Mouse (Mus musculus): Measurements from ENCODE around the gene Trpc7.

Gene Trpc7

GRCm38 (mm10) chr13:56895893-56896292, at the start of gene Trpc7:
Gene Trpc7 (minus strand): TSS chr13:56895993.
- DNase-seq (ENCODE audit: low read depth, low spot score): no peak

GRCm38 (mm10) chr13:56939261-56939660, 43.5 kb upstream of the Trpc7 start:
- DNase-seq (ENCODE audit: low read depth, low spot score): no peak

DNA sequence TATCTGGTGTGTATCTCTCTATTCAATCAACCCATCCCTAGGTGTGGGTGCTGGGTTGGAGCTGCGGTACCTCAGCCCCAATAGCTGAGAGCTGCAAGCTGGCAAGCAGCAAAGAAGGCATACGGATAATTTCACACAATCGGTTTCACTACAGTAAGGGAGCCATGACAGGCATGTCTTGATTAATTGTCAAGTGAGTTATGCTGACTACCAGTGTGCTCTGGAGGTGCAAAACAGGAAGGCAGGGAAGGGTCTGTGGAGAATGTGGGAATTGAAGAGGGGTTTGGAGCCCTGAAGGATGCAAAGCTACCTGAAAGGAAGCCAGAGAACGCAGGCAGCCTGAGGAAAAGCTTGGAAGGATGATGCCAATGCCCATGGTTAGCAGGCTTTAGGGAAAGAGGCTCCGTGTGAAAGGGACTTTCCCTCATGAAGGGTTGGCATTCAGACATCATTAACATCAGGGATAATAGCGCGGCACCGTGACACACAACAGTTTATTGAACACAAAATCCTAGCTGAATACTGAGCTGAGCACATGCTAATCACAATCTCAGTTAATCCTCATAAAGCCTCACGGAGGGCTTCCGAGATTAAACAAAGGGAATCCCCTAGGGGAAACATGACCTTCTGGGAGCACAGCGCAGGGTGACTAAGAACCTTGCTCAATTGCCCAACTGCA, 38.2 kb upstream of the Trpc7 start:
- no peak for DNase-seq (ENCODE audit: low read depth, low spot score)

- DNase-seq (ENCODE audit: low read depth, low spot score): no peak
Measured at GRCm38 (mm10) chr13:56930421-56930820, 34.6 kb upstream of the Trpc7 start.

GRCm38 (mm10) chr13:56922976-56923375, 27.2 kb upstream of the Trpc7 start:
- DNase-seq (ENCODE audit: low read depth, low spot score): no peak

- DNase-seq (ENCODE audit: low read depth, low spot score): no peak
Measured at GRCm38 (mm10) chr13:56921251-56921650, 25.5 kb upstream of the Trpc7 start.

DNA sequence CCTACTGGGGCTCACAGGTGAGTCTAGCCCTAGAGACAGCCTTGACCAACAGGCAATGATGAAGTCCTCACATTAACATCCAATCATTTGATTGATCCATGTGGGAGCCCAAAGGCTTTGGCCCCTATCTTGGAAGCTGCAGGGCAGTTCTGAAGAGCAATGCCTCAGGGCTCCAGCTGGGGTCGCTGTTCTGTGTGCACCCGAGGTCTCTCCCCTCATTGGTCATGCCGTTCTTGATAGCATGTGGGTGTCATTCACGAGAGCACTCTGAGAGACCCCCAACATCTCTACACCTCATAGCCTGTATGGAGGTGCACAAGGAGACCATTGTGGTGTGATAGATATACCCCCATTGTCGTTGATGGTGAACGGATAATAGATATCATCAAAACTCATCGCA, 18.9 kb upstream of the Trpc7 start:
- DNase-seq (ENCODE audit: low read depth, low spot score): no peak

DNA sequence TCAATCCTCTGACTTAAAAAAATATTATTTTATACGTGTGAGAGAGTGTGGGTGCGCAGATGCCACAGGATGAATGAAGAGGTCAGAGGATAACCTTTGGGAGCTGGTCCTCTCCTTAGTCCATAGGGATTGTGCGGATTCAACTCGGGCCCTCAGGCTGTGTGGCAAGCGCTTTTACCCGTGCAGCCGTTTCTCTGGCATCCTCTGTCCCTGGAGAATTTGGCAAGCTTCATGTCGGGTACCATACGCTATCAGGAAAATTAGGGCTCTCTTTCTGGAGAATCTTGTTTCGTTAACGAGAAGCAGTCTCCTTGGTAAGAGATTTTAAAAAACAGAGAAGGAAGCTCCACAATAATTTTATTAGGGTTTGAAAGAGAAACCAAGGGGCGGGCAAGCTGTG, 15.3 kb upstream of the Trpc7 start:
- no peak for DNase-seq (ENCODE audit: low read depth, low spot score)

DNA sequence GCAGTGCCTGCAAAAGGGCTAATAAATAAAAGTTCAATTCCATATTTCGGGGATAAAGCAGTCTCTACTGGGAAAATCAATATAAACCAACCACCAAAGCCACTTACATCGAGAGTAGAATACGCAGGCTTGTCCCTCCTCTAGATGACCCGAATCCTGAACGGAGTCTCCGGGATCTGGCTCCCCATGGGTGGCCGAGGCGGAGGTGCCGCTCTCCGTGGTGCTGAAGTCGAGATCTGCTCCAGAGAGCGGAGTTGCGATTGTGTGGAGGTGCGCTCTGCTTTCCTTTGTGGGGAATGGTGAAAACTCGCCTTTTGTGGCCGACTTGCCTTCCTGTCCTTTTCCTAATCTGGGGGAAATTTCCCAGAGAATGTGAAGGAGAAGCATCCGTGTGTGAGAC, 407 bp downstream of the Trpc7 start:
- DNase-seq (ENCODE audit: low read depth, low spot score): no peak

DNA sequence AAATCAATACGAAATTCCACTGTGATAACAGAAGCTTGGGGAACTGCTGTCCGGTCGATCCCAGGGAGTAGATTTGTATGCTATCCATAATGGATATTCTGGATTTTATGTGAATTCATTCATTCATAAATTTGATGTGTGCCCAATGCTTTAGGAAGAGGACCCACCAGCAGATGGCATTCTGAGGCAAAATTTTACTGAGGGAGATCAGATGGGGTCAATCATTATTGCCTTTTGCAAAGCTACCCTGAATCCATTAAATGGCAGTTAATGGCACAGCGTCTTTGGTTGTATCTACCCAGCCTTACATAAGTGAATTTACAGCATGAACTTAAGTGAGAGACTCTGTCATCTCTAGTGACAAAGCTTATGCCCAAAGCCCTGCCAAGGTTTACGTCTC, 1.2 kb downstream of the Trpc7 start:
- no peak for DNase-seq (ENCODE audit: low read depth, low spot score)

GRCm38 (mm10) chr13:56889888-56890287, 5.9 kb downstream of the Trpc7 start:
- DNase-seq (ENCODE audit: low read depth, low spot score): no peak

DNA sequence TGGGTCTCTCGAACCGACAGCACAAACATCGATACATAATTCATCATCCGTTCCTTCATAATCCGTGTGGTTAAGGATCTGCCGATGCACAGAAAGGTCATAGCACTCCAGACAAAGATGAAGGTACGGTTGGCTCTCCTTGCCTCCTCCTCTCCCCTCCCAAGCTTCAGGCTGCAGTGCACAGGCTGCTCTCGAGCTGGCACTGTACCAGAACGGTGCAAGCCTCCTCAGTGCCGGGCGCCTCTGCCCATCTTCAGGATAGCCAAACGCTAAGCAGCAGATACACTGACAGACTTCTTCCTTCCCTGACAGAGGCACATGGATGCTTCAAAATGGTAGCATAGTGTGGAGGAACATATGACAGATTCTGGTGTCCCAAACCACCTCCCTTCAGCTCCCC, 12.9 kb downstream of the Trpc7 start:
- DNase-seq (ENCODE audit: low read depth, low spot score): no peak

GRCm38 (mm10) chr13:56864567-56864966, 31.2 kb downstream of the Trpc7 start:
- DNase-seq (ENCODE audit: low read depth, low spot score): no peak

GRCm38 (mm10) chr13:56862011-56862410, 33.8 kb downstream of the Trpc7 start:
- DNase-seq (ENCODE audit: low read depth, low spot score): no peak

- DNase-seq (ENCODE audit: low read depth, low spot score): no peak
Measured at GRCm38 (mm10) chr13:56854506-56854905, 41.3 kb downstream of the Trpc7 start.

- DNase-seq (ENCODE audit: low read depth, low spot score): no peak
Measured at GRCm38 (mm10) chr13:56853436-56853835, 42.4 kb downstream of the Trpc7 start.

DNA sequence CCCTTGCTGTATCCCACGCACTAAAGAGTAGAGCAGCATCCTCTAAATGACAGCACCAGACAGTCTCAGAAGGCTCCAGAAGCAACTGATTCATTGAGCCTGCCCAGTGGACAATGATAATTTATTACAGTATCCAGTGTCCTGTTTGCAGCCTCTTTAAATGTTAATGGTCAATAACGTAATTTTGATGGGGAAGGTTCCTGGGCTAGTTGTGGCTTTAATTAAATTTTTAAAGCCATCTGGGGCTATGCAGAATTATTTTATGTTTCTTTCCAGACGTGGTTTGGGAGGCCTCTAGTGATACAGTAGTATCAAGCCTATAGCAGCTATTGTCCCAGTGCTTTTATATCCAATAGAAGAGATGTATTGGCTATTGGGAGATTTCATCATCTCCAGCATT, 49.9 kb downstream of the Trpc7 start:
- no peak for DNase-seq (ENCODE audit: low read depth, low spot score)

- DNase-seq (ENCODE audit: low read depth, low spot score): no peak
Measured at GRCm38 (mm10) chr13:56815471-56815870, 80.3 kb downstream of the Trpc7 start.

DNA sequence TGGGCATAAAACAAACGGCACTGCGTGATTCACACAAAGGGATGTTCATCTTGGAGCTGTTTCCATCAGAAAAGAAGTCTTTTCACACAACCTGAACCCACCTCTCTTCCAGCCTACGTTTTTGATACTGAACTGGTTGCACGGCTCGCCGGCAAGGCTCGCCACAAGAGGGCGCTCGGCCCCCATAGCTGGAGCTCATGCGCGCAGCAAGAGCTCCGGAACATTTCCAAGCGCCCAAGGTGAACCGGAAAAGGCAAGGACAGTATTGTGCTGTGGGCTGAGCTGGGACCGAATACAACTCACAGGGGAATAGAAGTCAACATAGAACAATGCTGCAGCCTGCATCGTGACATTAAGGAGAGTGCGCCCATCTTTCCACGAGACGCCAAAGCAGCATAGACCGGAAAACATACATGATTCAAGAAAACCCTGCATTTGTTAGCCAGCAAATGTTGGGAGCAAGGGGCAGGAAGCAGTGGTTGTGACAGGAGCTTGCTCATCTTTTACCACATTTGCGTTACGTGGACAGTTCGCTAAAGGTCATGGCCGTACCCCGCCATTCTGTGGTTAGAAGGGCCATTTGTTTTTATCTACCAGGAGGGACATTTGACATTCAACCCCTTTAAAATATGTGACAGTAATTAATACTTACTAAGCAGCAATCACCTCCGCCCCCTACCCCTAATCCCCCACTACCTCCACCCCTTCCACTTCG, 88.9 kb downstream of the Trpc7 start:
- DNase-seq (ENCODE audit: low read depth, low spot score): peak; percentile 63

DNA sequence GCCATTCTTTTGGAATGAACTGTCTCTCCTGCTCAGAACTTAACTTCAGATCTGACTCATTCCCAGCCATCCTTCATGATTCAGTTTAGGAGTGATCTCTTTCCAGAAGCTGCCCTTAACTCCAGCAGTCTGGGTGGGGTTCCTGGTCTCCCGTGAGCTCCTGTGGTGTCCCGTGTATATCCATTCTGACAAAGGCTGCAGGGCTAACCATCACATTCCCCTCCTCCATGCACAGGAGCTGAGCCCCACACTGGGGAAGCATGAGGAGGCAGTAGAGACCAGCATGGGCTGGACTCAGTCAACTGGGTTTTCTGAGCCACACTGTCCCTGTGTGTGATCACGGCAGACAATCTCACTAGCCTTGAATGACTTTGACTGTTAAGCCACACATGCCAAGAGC, 90.7 kb downstream of the Trpc7 start:
- no peak for DNase-seq (ENCODE audit: low read depth, low spot score)

GRCm38 (mm10) chr13:56797459-56797858, 98.3 kb downstream of the Trpc7 start:
- no peak for DNase-seq (ENCODE audit: low read depth, low spot score)

DNA sequence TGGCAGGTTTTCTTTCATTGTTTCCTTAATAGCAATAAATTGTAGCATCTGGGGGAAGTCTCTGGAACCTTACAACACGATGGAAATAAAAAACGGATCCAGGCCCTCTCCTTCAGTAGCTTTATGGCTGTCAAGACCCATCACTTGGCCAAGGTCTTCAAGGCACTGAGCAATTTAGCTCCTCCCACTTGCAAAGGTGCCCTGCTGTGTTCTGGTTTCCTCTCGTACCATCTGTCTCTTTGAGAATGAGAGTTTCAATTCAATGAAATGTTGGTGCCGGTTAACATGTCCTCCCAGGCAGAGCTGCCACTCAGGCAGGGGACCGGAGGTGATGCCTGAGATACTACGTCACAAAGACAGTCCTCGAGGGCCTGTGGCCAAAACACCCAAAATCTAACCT, 100.3 kb downstream of the Trpc7 start:
- no peak for DNase-seq (ENCODE audit: low read depth, low spot score)

- no peak for DNase-seq (ENCODE audit: low read depth, low spot score)
Measured at GRCm38 (mm10) chr13:56794441-56794840, 101.4 kb downstream of the Trpc7 start.
